Mouse (Mus musculus): ENCODE measurements at regions not wholly inside any gene's neighbourhood (a gene's known extent, or its start where the extent isn't known, plus 50 kb on each side); places are given as distances from the start of the nearest gene placed in this dataset.

- no peak for TF ChIP-seq CTCF (IDR thresholded peaks at IDR 0.05; ENCODE audit: insufficient read depth, low read depth, low read length)
- Histone ChIP-seq H3K4me3 (ENCODE audit: insufficient read depth, low read depth, low read length) (no peak overlapping the region), H3K27ac (ENCODE audit: insufficient read depth, low read depth, low read length) (no peak overlapping the region), H3K4me1 (ENCODE audit: control insufficient read depth, insufficient read depth, low read length) (no peaks in the 10 kb centered on the region)
- 88% methylated on average over 1 of the region's 1 CpGs for WGBS
These were observed 539.2 kb upstream of the Mpdz start for GRCm38 (mm10) chr4:81981811-81982210.

DNA sequence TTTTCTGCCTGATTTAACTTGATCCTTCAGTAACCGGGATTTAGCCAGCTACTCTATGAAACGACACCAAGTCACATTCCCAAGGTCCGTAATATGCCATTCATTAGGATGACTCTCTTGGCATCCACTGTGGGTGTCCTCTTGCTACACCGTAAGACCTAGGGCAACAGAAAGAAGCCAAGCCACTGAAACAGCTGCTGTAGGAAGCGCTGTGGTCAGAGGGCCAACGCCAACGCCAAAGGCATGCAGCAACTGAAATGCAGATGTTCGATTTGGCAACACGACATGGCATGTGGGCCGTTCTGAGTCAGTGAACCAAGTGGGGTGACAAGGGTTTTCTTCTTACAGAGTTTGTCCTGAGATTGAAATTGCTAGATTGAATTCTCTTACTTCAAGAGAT, 527.9 kb upstream of the Mpdz start:
- 58% methylated on average over 10 of the region's 10 CpGs for WGBS

GRCm38 (mm10) chr4:81969621-81970115, 527.1 kb upstream of the Mpdz start:
- Histone ChIP-seq H3K4me1 (ENCODE audit: control insufficient read depth, insufficient read depth, low read length) (peaks cover 3% of the 10 kb centered on the region; the same call in 1 of the 2 replicates), H3K4me3 (ENCODE audit: insufficient read depth, low read depth, low read length) (no peak overlapping the region), H3K27ac (ENCODE audit: insufficient read depth, low read depth, low read length) (no peak overlapping the region)
- TF ChIP-seq POLR2A (IDR thresholded peaks at IDR 0.05; ENCODE audit: insufficient read depth, low read depth, low read length) (no peak), CTCF (IDR thresholded peaks at IDR 0.05; ENCODE audit: insufficient read depth, low read depth, low read length) (no peak)
- WGBS = 24% methylated on average over 3 of the region's 3 CpGs

More for the DNA sequence above, 527.9 kb upstream of the Mpdz start:
- H3K4me3 ChIP-seq (ENCODE audit: insufficient read depth, low read depth, low read length) = no peak overlapping the region
- peaks cover 3% of the 10 kb centered on the region; the same call in 1 of the 2 replicates for H3K4me1 ChIP-seq (ENCODE audit: control insufficient read depth, insufficient read depth, low read length)
- TF ChIP-seq CTCF (IDR thresholded peaks at IDR 0.05; ENCODE audit: insufficient read depth, low read depth, low read length) (no peak), POLR2A (IDR thresholded peaks at IDR 0.05; ENCODE audit: insufficient read depth, low read depth, low read length) (no peak)
- no peak overlapping the region for H3K27ac ChIP-seq (ENCODE audit: insufficient read depth, low read depth, low read length)

DNA sequence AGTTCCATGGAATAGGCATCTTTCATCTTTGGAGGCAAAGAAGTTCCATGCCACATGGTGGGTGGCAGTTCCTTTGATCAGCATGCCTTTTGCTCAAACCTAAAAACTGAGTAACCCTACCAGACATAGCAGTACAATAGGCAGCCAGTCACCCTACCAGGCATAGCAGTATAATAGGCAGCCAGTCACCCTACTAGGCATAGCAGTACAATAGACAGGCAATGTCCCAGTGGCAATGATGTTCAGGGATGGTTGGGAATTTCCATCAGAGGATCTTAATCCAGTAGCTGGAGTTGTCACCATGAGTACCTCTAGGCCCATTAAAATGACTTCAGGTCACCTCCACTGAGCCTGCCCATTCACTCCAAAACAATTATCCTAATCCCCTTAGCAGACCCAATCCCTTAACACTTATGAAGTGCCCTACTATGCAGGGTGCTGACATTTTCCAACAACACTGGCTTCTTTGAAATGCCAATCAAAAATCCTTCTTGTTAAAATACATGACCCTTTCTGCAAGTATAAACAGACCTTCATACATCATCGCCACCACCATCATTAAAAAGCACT, 523.5 kb upstream of the Mpdz start:
- no peak overlapping the region for H3K27ac ChIP-seq (ENCODE audit: insufficient read depth, low read depth, low read length)
- no peak overlapping the region for H3K4me3 ChIP-seq (ENCODE audit: insufficient read depth, low read depth, low read length)
- no peak for TF ChIP-seq CTCF (IDR thresholded peaks at IDR 0.05; ENCODE audit: insufficient read depth, low read depth, low read length)
- no peak for TF ChIP-seq POLR2A (IDR thresholded peaks at IDR 0.05; ENCODE audit: insufficient read depth, low read depth, low read length)
- peaks cover 3% of the 10 kb centered on the region; the same call in 1 of the 2 replicates for H3K4me1 ChIP-seq (ENCODE audit: control insufficient read depth, insufficient read depth, low read length)
- WGBS = 84% methylated on average over 1 of the region's 1 CpGs

DNA sequence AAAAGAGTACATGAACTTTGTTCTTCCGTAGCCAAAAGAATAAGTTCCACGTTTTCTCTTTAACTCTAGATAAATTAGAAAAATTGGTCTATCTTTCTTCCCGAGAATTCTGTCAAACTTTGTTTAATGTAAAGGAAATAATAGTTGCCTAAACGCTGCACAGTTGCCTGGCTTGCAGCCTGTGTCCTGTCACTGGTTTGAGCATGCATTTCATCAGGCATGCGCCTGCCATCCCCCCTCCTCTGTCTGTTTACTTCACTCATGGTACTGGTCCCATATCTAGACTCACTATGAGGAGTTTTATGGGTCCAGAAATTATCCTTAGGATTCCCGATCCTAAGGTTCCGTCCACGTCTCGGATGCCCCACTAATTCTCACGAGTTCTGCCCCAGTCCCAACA, 520.5 kb upstream of the Mpdz start:
- 91% methylated on average over 10 of the region's 10 CpGs for WGBS
- Histone ChIP-seq H3K27ac (ENCODE audit: insufficient read depth, low read depth, low read length) (no peak overlapping the region), H3K4me1 (ENCODE audit: control insufficient read depth, insufficient read depth, low read length) (no peaks in the 10 kb centered on the region), H3K4me3 (ENCODE audit: insufficient read depth, low read depth, low read length) (no peak overlapping the region)
- TF ChIP-seq CTCF (IDR thresholded peaks at IDR 0.05; ENCODE audit: insufficient read depth, low read depth, low read length) (no peak), POLR2A (IDR thresholded peaks at IDR 0.05; ENCODE audit: insufficient read depth, low read depth, low read length) (no peak)

- WGBS = 81% methylated on average over 5 of the region's 5 CpGs
- Histone ChIP-seq H3K4me1 (ENCODE audit: control insufficient read depth, insufficient read depth, low read length) (no peaks in the 10 kb centered on the region), H3K27ac (ENCODE audit: insufficient read depth, low read depth, low read length) (no peak overlapping the region), H3K4me3 (ENCODE audit: insufficient read depth, low read depth, low read length) (no peak overlapping the region)
- TF ChIP-seq CTCF (IDR thresholded peaks at IDR 0.05; ENCODE audit: insufficient read depth, low read depth, low read length) (no peak), POLR2A (IDR thresholded peaks at IDR 0.05; ENCODE audit: insufficient read depth, low read depth, low read length) (no peak)
These were observed 520.0 kb upstream of the Mpdz start for GRCm38 (mm10) chr4:81962586-81962985.

DNA sequence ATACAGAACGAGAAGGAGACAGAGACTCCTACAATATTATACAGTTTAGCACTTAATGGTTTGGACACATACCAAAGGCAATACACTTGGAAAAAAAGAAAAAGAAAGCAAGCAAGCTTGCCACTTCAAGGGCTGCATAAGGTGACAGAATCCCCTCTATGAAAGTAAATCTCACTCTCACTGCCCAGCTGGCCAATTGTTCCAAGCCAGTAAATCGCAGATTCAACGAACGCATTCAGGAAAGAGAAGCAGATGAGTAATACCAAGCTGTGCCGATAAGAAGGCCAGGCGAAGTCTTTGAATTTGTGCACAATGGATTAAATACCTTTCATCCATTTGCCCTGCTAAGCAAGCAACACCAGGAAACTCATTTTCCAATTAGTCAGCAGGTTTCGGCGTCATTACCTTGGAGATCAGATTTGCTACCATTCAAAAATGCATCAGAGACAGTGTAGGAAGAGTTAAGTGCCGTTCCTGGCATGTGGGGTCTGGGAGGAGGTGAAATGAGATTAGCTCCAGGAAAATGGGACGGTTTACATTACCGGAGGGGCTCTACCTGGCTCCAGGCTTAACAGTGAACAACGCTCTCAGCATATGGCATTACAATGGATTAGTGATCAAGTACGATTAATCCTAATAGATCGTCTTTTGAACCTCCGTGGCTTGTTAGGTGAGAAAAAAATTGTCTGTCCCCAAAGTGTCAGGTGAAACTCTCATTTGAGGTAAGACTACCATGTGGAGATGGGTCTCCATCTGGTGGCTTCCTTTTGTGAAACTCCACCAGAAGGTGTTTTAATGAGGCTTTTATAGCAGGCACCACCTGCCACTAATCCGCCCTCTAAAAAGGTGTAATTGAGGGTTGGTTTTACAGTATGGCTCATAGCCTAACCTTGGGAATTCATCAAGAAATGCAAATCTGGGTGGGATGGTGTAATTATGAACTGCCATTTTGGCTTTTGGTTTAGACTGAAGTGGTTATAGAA, 518.2 kb upstream of the Mpdz start:
- TF ChIP-seq POLR2A (IDR thresholded peaks at IDR 0.05; ENCODE audit: insufficient read depth, low read depth, low read length) = no peak
- TF ChIP-seq CTCF (IDR thresholded peaks at IDR 0.05; ENCODE audit: insufficient read depth, low read depth, low read length) = no peak
- H3K4me3 ChIP-seq (ENCODE audit: insufficient read depth, low read depth, low read length) = no peak overlapping the region
- no peak overlapping the region for H3K27ac ChIP-seq (ENCODE audit: insufficient read depth, low read depth, low read length)
- H3K4me1 ChIP-seq (ENCODE audit: control insufficient read depth, insufficient read depth, low read length) = no peaks in the 10 kb centered on the region
- 76% methylated on average over 16 of the region's 16 CpGs for WGBS

- H3K4me1 ChIP-seq (ENCODE audit: control insufficient read depth, insufficient read depth, low read length) = no peaks in the 10 kb centered on the region
- no peak overlapping the region for H3K4me3 ChIP-seq (ENCODE audit: insufficient read depth, low read depth, low read length)
- WGBS = 47% methylated on average over 6 of the region's 6 CpGs
- TF ChIP-seq POLR2A (IDR thresholded peaks at IDR 0.05; ENCODE audit: insufficient read depth, low read depth, low read length) = no peak
- no peak for TF ChIP-seq CTCF (IDR thresholded peaks at IDR 0.05; ENCODE audit: insufficient read depth, low read depth, low read length)
- H3K27ac ChIP-seq (ENCODE audit: insufficient read depth, low read depth, low read length) = no peak overlapping the region
These were observed 514.5 kb upstream of the Mpdz start for GRCm38 (mm10) chr4:81956926-81957694.

Measured in olfactory bulb, adult 2 months (tissue).